Mouse (Mus musculus) yolk sac, embryonic 10.5 days (tissue): ENCODE measurements around the gene Tex12.

Experiments used
- DNase-seq: peaks from one replicate; pipeline ENCODE4 v3.0.0-alpha.2; 2017; ENCODE audit warnings: low spot score

Tex12 gene

DNA sequence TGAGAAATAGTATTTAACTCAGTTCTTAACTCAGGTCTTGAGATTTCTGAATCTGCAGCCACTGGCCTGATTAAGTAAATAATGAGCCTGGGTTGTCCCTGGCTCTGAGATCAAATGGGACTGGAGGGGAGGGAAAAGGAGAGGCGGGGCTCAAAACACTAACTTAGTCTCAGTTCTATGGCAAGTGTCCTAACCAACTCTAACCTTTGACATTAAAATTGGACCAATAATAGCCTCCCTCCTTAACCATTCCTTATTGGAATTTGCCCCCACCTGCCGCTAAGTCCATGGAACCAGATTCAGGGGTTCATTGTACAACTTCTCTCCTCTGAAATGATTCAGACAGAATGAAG is 6.1 kb downstream of the Tex12 start, which contains the start of gene Bco2:
Gene Bco2, minus strand, starts transcription at position 88 of the 353 bp plus-strand sequence.
- peak; percentile 56 for DNase-seq

DNA sequence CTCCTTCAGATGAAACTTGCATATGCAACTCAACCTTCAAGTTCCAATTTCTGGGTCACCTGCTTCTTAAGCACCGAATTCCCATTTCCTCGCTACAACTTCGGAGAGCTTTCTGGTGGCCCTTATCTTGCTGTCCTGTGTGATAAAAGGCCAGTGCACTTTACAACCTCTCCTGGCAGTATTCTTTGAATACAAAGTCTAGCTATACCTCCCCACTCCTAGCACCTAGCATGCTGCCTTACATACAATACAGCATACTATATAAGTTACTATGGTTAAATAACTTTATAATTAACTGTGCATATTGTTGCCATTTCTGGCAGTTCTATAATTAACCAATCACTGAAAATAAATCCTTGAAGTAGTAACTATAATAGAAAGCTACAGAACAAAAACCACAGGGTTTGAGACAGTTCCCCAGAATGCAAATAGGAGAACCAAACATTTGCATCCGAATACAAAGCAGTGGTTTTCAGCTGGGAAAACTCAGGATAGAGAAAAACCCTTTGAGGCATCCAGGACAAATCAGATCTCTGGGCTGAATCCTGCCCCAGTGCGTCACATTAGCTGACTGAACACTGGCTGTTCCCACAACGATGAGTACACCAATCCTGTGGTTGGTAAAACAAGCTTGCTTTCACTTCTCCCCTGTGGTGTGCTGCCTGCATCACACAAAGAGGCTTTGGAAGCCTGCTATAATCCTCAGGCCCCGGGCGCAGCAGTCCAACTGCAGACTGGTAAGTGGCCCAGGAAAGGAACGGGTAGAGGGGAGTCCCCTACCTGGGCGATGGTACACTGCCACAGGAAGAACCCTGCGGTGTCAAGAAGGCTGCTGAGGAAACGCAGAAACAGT is 6.7 kb downstream of the Tex12 start, which contains the start of gene Il18:
Gene Il18, plus strand, starts transcription at position 587 of the 853 bp plus-strand sequence.
- DNase-seq, result peak; percentile 20

DNA sequence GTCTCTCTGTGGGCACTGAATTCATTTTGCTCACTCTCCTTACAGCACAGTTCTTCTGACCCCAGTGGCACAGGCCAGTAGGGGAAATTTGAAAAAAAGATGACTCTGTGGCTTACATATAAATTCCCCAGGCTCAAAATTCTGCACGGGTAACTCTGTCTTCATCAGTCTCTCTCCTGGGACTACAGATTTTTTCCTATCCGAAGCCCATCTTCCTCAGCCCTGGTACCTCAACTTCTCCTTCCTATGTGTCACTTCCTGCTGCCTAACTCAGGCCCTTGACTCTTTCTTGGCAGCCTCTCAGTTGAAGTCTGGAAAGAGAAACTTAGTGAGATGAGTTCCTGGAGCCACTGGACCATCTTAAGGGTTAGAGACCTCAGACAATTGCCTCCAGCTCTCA is 7.6 kb downstream of the Tex12 start:
- no peak for DNase-seq

DNA sequence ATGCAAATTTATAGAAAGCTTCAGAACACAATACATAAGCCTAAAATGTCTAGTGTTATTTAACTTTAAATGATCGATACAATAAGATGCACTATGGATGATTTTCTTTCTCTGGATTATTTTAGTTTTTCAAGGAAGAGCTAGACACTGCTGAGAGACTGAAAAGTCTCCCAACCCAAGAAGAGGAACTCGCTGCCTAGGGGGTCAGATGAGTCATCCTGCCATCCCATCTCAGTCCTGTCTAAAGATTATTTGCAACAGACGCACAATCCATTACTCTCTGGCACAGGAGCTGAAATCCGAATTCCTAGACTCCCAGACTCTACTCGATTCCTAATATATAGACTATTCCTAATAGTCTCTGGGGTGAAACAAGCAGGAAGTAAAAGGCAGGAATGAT is 8.9 kb downstream of the Tex12 start:
- no peak for DNase-seq

DNA sequence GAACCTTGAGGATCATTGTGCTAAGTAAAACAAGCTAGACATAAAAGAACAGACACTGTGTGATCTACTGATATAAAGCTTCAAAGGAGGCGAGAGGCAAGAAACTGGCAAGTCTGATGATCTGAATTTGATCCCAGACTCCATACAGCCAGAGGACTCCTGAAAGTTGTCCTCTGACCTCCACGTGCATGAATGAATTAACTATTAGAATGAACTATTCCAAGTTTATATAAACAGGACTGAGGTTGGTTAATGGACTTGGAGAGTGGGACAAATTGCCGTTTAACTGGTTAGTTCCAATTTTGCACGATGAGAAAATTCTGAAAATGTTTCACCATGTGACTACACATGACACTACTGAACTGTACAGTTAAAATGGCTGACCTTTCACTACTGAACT is 12.2 kb downstream of the Tex12 start:
- DNase-seq, result no peak

DNA sequence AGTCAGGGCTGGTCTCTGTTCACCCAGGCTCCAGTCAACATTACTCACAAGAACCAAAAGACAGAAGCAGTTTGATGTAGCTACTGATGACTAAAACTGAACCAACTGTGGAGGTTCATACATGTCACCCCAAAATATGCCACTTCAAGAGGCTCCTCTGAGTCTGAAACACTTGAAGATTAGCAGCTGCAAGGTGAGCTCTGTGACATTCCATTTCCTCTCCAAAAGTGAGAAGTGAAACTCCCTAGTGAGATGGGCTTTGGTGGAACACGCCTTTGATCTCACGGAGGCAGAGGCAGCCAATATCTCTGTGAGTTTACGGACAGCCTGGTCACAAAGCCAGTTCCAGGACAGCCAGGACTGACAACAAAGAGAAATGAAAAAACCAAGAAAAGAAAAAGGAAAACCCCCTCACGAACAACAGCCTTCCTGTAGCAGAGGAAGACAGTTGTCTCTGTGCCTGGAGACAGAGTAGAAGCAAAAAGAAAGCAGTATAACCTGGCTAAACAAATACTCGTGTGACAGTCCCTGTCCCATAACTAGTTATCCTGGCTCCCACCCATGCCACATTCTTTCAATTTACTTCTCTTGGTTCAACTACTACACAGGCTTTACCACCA is 13.2 kb downstream of the Tex12 start:
- no peak for DNase-seq

DNA sequence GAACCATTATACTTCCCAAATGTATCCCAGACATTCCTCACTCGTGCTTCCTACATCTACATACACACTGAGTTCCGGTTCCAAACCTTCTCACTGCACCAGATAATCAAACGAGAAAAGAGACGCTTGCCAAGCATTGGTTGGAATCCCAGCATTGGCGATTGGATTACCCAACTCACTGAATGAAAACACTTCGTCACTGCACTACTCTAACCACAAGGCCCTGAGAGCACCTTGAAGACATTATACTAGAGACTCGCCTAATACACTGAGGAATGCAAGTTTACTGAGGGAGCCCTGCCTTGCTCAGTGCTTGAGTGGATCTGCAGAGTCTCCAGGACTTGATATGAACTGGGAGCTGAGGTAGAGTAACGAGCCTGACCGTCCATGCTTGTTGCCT is 18.7 kb downstream of the Tex12 start:
- DNase-seq, result no peak

DNA sequence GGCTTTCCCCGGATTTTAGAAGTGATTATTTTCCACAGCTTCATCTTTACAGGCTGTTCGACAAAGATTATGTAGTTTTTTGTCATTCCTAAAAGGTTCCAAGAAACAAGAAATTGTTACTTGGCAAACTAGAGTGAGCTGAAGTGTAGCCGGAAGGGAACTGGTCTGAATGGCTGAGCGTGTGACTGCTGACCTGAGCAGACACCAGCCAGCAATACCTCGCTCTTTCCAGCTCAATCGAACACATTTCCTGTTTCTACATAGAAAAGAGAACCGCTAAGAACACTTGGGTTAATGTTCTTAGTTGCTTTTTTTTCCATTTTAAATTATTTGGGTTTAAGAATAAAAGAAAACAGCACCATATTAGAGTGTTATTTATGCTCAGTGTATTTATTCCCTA is 21.0 kb downstream of the Tex12 start:
- no peak for DNase-seq

DNA sequence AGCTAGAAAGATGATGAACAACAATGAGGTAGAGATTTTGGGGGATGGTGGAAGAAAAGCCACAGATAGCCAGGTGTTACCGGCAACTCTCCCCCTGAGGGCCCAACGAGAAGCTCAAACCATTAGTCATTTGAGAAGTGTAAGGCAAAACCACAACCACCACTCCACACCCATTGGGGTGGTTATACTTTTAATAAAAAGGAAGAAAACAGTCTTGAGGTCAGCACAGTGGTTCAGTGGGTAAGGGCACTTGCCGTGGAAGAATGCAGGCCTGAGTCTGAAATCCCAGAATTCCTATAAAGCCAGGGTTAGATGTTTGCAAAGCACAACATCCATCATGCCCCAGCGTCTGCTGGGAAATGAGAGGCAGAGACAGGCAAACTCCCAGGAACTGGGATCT is 23.8 kb downstream of the Tex12 start:
- no peak for DNase-seq

DNA sequence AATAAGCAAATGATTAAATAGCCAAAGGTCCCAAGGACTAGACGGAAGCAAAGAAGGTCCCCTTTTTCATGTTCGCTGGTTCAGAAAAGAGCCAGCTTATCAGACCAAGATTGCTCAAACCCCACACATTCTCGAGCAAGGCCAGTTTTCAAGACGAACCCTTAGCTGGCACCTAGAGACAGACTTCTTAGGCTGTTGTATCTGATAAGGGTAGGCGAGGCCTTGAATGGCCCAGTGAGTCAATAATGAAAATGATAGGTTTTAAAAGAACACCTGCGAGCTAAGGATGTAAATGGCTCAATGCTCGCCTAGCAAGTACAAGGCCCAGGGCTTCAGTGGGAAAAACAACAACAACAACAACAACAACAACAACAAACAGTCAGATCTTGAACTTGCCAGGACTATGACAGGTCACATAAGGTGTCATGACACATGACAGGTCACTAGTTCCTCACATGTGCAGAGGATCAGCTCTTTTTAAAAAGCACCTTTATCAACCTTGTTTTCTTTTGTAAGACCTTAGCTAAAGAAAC is 24.5 kb downstream of the Tex12 start:
- DNase-seq, result no peak

DNA sequence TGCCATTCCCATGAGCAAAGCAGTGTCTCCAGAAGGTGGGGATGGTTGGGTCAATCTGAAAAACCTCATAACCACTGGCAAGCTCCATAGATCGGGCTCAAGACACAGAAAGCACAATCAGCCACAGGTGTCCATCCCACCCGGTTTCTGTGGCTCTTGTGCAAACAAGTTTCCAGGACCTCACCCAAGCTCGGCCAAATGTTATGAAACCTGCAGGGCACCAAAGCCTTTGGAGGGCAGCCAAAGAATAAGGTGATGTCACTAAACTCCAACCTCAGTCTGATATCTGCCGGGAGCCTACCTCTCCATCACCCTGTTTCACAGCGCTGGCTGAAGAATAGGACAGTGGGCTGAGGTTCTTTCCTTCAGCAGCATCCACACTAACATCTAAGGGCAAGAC is 25.2 kb downstream of the Tex12 start:
- no peak for DNase-seq

DNA sequence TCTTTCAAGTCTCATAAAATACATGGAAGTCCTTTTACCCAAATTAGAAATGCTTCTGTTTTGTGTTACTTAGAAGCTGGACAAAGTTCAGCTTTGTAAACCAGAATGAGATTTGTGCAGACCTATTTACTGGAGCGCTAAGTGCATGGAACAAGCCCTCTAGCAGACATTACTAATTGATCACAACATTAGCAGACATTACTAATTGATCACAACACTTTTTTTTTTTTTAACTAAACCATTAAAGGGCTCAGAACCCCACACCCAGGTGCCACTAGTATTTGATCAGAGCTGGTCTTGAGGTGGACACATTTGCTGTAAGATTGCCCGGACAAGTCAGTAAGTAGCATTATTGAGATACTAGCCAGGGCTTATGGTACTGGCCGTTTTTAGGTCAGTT is 27.3 kb downstream of the Tex12 start:
- no peak for DNase-seq

DNA sequence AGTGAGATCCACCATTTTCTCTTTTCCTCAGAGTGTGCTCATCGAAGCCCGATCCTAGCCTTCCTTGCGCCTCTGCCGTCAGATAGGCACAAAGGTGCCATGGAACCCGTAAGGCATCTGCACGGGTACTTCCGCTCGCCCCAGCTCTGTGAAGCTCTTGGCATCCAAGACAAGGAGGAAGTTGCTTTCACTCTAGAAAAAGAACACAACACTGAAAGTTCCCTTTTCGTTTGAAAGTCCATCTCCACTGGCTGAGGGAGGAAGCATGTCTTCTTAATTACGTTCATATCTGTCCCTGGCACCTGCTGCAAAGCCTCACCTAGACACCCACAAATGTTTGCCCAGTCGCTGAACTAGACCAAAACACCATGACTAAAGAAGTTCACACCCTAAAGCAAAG is 27.8 kb downstream of the Tex12 start:
- DNase-seq, result no peak

DNA sequence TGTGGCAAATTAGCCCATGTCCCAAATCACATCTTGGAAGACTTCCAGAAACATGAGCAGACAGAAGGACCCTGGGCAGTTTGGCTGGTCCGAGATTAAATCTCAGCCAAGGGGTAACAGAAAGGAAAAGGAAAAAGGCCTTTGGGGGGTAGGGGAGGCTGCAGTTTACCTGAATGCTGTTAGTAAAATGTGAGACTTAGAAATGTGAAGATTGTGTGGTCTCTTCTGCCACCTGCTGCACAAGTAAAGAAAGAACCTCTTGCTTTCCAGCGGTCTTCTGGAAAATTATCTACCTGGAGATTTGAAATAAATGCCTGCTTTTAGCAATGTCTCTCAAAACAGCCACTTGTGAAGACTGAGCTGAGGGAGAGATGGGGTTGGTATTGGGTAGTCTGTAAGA is 30.2 kb downstream of the Tex12 start:
- DNase-seq, result no peak

DNA sequence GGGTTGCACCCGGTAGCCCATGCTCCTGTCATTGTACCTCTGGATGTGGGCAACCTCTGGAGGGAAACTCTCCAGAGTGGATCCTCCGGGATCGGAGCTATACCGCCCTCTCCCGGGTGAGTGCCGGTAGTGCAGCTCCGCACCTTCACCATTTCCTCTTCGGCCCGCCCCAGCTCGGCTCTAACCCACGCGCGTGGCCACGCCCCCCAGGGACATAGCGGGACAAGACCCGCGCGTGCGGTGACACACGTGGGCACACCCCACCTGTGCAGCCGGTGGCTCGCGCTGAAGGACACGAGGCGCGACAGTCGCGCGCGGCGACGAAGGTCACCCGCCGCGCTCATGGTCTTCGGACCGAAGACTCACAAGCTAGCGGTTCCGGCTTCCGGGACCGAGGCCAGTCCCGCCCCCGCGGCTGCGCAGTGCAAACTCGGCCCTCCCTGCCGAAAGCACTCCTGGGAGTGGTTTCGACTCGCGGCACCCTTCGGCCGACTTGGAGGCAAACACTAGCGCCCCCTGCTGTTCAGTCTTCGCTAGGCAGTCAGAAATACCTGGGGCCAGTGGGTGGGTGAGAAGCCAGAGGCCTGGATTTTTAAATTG is 32.7 kb downstream of the Tex12 start, which contains the start of gene Pts:
Gene Pts, minus strand, starts transcription at position 432 of the 600 bp plus-strand sequence.
- DNase-seq, result peak; percentile 97

DNA sequence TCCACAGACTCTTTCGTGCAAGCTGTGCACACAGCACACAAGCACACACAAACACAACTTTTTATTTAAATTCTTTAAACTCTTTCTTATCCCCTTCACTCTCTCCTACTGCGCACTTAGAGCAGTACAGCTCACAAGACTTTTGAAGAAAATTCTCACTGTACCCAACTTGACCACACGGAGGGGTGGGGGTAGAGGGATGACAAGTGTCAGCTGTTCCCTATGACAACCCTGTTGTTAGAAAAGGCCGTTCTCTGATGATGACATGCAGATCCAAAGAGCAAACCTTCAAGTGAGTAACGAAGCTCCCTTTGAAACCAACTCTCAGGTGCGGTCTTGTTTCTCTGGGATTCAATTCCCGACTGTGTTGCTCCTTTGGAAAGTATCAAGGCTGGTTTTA is 33.3 kb downstream of the Tex12 start:
- no peak for DNase-seq

DNA sequence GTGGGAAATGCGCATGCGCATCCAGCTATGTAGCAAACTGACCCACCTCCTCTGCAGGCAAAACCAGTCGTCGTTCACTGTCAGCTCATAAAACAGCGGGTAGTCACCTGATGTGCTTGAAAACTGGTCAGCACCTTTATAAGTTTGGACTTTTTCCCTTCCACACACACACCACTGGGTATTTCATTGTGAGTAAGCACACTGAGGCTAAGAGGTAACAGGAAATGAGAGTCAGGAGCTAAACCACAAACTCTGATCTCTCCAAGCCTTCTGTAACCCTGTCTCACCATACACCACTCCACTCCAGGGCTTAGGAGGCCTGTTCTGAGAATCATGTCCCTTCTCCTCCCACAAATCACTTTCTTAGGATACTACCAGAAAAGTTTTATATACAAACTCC is 35.5 kb downstream of the Tex12 start:
- DNase-seq, result no peak

DNA sequence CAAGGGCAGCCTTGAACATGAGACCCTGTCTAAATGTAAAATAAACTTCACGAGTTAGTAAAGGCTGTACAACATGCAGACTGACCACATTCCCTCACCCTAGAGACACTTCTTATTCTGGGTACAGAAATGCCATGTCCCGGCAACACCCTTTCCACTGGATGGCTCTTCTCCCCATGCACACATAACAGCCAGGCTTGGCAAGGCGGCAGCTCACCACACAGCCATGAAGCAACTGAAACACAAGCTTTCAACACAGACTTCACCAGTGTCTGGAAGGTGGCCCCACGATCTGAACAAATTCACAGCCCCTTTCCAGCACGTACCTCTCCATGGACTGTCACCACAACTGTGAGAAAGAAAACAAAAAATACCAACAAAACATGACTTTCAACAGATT is 36.2 kb downstream of the Tex12 start:
- no peak for DNase-seq

DNA sequence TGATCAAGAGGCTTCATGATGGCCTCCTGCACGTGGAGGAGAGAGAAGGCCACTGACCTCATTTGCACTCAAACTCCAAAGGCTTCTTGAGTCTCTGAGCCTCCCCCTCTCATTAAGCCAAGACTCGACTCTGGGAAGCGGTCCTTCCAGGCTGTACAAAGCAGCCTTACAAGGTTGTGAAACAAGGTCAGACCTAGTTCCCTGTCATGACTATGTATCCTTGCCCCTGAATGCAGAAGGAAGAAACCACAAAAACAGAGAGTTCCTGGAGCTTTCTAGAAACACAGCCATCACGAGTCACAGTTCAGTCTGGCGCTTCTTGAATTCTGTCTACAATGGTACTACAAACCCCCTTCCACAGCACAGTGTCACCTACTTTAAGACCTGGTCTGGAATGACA is 38.6 kb downstream of the Tex12 start:
- no peak for DNase-seq

DNA sequence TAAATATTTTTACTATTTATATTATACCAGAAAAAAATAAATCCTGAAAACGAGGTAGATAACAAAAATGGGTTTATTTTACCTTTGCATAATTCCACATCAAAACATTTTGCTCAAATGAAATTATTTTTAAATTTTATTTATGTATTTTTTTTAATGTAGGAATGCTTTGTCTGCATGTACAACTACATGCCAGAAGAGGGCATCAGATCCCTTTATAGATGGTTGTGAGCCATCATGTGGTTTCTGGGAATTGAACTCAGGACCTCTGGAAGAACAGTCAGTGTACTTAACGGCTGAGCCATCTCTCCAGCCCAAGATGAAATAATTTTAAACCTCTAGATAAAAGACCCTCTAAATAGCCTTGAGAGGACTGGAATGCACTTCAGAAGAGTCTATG is 39.6 kb downstream of the Tex12 start:
- DNase-seq, result no peak

DNA sequence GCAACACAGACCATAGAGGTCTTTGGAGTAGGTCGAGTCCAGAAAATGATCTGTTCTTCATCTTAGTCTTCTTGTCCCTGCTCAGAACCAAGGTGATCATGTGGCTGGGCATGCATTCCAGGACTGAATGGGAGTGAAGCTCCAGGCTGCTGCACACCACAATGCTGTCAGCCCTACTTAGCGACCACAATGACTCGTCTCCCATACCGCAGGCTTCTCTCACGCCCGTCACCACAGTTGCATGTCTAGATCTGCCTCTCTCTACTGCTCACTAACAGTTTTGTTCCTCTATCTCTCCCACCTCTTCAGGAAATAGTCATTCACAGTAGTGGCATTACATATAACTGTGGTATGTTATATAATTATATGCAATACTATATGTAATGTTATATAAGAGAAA is 40.4 kb downstream of the Tex12 start:
- no peak for DNase-seq

DNA sequence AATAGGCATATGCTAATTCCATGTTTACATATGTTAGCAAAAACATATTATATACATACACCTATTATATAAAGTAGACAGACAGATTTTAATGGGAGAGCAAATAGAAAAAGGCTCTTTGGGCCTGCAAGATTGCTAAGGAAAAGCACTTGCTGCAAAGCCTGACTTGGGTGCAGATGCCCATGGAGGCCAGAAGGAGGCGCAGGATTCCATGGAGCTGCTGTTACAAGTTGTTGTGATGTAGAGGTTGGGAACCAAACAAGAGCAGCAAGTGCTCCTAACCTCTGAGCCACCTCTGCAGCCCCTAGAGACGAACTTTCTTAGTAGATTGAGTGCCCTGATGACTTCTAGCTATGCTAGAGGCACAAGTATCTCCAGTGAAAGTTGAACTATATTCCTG is 42.3 kb downstream of the Tex12 start:
- DNase-seq, result no peak

DNA sequence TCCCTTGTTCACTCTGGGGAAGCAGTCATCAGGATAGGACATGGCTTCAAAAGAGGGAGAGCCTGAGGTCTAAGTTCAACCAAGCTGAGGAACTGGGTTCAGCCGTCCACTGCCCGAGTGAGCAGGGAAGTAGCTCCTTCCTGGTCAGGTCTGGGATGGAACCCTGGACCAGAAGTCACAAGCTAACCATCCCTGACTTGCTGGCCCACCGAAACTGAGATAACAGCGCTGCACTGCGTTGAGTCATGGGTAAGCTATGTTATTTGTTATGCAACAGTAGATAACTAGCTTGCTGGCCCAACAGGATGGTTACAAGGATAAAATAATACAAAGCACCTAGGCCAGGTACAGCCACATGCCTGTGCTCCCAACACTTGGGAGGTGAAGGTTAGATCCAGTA is 45.7 kb downstream of the Tex12 start:
- peak; percentile 58 for DNase-seq
